Comparison of ENCODE assay signal across 1 mouse cellular context in genomic region chr2:164445399-164446085, GRCm38 (mm10).
TF ChIP-seq lines count a peak whose summit lies in the region.

No protein-coding gene starts in this region.

TF ChIP-seq in ES-E14, 5 proteins besides CTCF, POLR2A, EP300 and RAD21 (continued from another document):
- no peak for TF ChIP-seq HCFC1 (IDR thresholded peaks at IDR 0.05; ENCODE audit: borderline replicate concordance, insufficient read depth, low read length)
- no peak for TF ChIP-seq ZNF384 (IDR thresholded peaks at IDR 0.05; ENCODE audit: low read depth, low read length)
- no peak for TF ChIP-seq ZC3H11A (IDR thresholded peaks at IDR 0.05; ENCODE audit: borderline replicate concordance, low read depth, low read length)
- TF ChIP-seq MAFK (IDR thresholded peaks at IDR 0.05; ENCODE audit: insufficient read depth, low read depth, low read length), result no peak
